Mouse (Mus musculus): Measurements from ENCODE around the gene Klhl36.

Klhl36 gene

DNA sequence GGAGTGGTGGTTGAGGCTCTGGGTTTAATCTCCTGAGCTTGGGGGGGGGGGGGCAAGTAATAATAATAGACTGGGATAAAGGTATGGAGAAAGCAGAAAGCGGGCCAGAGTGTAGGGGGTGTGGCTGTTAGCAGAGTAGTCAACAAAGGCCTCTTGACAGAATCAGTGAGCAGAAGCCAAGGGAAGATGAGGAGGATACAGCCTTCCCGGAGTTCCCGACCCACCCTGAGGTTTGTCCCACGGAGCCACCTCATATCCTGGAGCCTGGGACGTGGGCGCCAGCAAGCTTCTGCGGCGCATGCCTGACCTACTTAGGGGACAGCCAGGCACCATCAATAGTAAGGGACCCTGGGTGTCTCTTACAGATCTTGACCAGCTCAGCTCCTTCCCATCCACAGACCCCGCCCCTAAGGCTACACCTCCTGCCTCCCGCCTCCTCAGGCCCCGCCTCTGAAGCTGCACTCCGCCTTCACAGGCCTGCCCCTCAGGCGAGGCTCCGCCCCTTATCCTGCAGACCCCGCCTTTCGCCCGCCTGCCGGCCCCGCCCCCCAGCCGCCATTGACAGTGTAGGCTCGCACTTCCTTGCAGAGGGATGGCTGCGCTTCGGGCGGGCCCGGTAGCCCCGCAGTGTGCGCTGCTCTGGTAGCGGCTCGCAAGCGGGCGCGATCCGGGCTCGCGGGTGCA is at the start of gene Klhl36:
TSS of gene Klhl36 (plus strand) at position 561 of the 684 bp plus-strand sequence.
- in situ Hi-C loops (cut with MboI, MseI) = no loop called here

DNA sequence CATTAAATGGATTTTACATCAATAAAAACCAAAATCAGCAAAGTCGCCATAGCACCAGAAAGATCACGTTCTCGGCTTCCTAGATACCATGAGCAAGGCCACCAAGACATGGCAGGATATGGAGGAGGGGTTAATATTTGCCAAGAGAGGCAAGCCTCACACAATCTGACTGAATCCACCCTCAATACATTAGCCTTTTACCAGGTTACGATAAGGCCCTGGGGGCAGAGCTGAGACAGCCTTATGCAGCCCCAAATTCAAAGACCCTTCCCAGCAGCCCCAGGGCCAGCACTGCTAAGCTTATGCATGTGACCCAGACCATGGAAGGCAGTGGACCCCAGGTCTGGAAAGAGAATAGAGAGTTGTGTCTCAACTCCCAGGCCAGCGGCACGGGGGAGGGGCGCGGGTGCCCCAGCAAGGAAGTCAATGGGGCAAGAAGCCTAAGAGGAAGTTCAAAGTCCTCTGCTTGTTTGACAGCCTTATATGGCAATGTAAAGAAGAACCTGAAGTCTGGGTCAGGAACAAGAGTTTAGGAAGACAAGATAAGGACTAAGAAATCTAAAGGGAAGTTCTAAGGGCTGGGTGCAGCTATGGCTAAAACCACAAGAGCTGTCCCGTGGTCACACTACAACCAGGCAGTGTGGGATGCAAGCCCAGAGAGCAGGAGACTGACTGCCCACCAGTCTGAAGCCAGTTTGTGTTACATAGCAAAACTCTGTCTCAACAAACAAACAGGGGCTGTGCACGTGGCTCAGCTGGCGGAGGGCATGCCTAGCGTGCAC is 49.2 kb upstream of the Klhl36 start:
- in situ Hi-C loops (cut with MboI, MseI) = no loop called here

DNA sequence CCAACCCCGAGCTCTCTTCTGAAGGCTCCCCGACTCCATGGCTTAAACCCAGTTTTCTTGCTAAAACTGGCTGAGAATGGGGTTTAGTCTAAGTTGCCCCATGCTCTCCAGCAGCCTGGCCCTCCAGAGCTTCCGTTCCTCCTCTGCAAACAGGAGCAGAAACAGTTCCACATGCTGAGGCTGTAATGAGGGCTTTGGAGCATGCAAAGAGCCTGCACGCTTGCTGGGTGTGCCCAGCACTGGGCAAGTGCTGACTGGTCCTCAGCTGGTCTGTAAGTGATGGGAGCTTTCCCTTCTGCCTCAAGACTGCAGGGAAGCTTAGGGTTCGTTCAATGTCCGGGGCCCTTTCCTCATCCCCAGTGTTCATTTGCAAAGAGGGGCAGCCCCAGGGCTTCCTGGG is 45.8 kb upstream of the Klhl36 start:
- in situ Hi-C loops (cut with MboI, MseI) = no loop called here

GRCm38 (mm10) chr8:119817446-119817845 is 44.6 kb upstream of the Klhl36 start:
- in situ Hi-C loops (cut with MboI, MseI) = no loop called here

GRCm38 (mm10) chr8:119819316-119819715 is 42.8 kb upstream of the Klhl36 start:
- in situ Hi-C loops (cut with MboI, MseI) = no loop called here

DNA sequence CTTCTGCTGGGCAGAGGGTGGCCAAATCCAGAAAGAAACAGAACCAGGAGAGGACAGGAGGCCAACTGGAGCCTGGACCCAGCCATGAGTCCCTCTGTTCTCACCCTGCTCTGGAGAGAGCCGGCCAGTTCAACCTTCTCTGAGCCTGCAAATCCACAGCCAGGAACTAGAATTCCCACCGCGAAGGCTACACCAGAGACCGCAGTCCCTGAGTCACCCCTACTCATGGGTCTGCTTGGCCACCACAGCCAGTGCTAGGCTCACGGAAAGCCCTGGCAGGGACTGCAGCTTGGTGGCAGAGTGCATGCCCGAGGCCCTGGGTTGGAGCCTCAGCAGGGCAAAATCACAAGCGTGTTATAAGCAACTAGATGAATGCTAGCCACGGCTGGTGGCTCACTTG is 42.1 kb upstream of the Klhl36 start:
- in situ Hi-C loops (cut with MboI, MseI) = no loop called here

- in situ Hi-C loops (cut with MboI, MseI) = no loop called here
Measured at GRCm38 (mm10) chr8:119821691-119822090, 40.4 kb upstream of the Klhl36 start.

DNA sequence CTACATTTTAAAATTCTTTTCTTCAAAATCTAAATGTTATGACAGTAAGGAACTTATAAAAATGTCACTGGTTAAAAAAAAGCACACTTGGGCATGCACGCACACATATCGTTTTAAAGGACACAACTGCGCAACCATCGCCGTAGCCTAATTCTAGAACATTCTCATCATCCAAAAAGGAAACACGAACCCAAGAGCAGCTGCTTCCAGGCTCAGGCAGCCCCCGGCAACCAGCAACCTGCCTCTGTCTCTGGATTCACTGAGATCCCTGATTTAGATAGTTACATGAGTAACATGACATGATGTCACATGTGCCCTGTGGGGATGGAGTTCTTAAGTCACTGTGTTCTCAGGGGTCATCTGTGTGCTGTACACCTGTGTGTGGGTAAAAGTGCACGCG is 38.8 kb upstream of the Klhl36 start:
- in situ Hi-C loops (cut with MboI, MseI) = no loop called here

- in situ Hi-C loops (cut with MboI, MseI) = no loop called here
Measured at GRCm38 (mm10) chr8:119824100-119824499, 38.0 kb upstream of the Klhl36 start.

DNA sequence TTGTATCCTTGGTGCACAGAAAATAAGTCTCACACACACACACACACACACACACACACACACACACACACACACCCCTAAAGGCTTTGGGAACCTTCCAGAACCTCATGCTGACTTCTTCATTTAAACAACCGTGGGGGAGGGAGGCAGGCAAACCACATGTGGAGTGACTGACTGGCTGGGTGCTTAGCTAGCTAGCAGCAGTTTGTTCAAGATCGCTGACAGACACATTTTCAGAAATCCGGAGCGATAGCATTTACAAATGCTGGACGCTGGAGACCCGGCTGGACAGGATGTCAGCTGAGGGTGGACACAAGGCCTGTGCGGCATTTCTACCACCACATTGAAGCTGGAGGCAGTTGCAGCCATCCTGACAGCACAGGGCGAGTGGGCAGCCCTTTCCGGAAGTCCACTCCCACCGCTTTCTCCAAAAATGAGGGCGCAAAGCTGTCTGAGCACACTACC is 37.2 kb upstream of the Klhl36 start:
- in situ Hi-C loops (cut with MboI, MseI) = no loop called here

DNA sequence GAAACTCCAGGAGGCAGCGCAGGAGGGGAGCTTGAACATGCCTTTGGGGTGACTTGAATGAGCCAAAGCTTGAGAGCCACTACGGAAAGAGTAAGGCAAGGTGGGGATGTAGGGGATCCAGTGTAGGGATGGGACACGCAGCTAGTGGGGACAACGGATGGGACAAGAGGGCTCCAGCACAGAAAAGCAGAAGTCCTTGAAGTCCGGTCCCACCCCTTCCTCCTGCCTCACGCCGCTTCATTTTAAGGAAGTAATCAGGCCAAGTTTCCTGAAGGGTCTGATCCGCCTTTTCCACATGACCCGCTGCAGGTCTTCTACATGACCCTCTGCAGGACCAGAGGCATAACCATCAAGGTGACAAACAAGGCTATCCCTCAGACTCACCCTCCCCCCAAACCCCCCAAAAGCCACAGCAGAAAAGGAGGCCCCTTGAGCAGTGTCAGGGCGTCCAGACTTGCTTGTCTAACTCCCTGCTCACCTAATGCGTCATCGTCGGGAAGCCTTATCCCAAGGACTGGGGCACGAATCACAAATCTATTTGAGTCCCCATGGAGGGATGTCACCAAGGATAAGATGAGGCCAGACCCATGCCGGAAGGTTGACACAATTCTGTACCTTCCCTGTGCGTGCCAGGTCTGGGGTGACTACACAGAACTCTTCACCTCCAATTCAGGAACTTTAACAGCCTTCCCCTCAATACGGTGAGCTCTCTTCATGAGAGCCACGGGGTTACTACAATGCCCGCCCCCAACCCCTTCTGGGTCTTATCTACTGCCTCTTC is 35.9 kb upstream of the Klhl36 start:
- in situ Hi-C loops (cut with MboI, MseI) = no loop called here

GRCm38 (mm10) chr8:119826982-119827381 is 35.1 kb upstream of the Klhl36 start:
- in situ Hi-C loops (cut with MboI, MseI) = no loop called here

- in situ Hi-C loops (cut with MboI, MseI) = no loop called here
Measured at GRCm38 (mm10) chr8:119827721-119828153, 34.3 kb upstream of the Klhl36 start.

DNA sequence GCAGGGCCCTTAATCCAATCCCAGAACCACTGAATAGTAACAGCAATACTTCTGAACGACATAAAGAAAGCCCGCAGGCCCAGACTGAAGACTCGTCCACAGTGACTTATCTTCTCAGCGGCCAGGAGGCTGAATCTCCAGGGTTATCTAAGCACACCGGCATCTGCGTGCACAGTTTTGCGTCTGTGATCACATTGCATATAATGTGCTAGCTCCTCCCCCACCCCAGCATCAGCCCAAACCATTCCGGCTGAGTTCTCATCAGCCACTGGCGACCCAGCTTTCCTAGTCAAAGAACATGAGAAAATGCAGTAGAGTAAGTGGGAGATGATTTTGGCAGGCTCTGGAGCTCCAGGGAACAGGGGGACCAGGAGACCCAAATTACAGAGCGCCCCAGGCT is 33.1 kb upstream of the Klhl36 start:
- in situ Hi-C loops (cut with MboI, MseI) = no loop called here

DNA sequence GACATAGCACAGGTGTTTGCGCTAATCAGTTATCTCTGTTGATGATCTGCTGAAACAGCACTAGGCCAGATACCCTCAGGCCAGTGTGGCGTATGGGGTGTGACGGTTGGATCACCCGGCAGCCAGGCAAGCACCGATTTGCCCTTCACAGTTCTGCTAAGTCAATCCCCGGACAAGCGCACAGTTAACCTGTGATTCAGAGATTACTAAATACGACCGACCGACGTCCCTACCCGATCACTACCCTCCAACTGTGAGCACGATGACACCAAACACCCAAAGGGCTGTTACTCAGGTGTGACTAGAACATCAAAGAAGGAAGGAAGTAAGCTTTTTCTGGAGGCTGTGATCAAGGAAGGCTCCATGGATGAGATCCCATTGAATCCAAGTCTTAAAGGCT is 32.6 kb upstream of the Klhl36 start:
- in situ Hi-C loops (cut with MboI, MseI) = no loop called here

GRCm38 (mm10) chr8:119829870-119830580 is 32.0 kb upstream of the Klhl36 start:
- in situ Hi-C loops (cut with MboI, MseI) = no loop called here

DNA sequence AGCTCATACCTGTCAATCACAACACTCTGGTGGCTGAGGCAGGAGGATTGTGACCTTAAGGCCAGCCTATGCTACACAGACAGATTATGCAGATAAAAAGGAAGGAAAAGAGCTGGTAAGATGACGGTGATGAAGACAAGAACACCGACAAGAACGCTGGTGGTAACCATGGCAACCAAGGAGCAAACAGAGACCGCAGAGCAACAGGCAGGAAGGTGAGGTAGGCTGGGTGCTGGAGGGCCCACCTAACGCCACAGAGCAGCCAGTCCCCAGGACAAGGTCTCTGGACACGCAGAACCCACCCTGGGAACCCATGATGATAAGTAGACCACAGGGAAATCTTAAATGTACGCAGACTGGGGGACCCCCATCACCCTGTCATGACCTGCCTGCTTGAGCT is 31.5 kb upstream of the Klhl36 start:
- in situ Hi-C loops (cut with MboI, MseI) = no loop called here

- in situ Hi-C loops (cut with MboI, MseI) = no loop called here
Measured at GRCm38 (mm10) chr8:119831336-119831995, 30.6 kb upstream of the Klhl36 start.

GRCm38 (mm10) chr8:119832101-119832617 is 29.9 kb upstream of the Klhl36 start:
- in situ Hi-C loops (cut with MboI, MseI) = no loop called here

DNA sequence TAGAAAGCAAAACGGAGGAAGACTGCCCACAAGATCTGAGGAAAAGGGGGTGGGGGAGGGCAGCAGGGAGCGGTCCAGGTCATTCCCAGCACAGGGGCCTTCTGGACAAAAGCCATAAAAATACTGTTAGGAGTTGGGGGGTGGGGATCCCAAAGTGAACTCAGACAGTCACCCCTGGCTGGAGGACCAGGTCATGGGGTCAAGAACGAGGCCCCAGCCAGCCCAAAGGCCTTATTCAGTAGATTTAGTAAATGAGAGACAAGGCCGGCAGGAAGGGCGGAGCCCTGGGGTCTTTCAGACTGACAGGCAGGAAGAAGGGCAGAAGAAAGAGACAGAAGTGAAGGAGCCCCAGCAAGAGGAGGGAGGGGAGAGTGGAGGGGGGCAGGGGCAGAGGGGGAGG is 29.1 kb upstream of the Klhl36 start:
- in situ Hi-C loops (cut with MboI, MseI) = no loop called here

GRCm38 (mm10) chr8:119834676-119835075 is 27.4 kb upstream of the Klhl36 start:
- in situ Hi-C loops (cut with MboI, MseI) = loop anchor here (5.0 kb wide), 1 partner anchor 47 kb away; no protein-coding TSS in a partner anchor
